Mouse (Mus musculus): Measurements from ENCODE around the gene Dennd1b.

- no peak for TF ChIP-seq CTCF (IDR thresholded peaks at IDR 0.05; ENCODE audit: low read depth, low read length)
- no peak for TF ChIP-seq POLR2A (IDR thresholded peaks at IDR 0.05; ENCODE audit: extremely low read depth, insufficient read depth, low read length)
Observed at GRCm38 (mm10) chr1:138928671-138929483, 34.4 kb upstream of the Dennd1b start.
